Mouse (Mus musculus) CH12.LX (cell line): ENCODE results near the gene Slc43a1. TPM values are rescaled to one million over a fixed set of nuclear protein-coding genes. Genes with fewer than 3 reads are reported as not detected.

Experiments used
- DNase-seq: peaks from one replicate; pipeline ENCODE4 v3.0.0-alpha.2; 2013; ENCODE audit errors: extremely low read depth
- H3K27ac ChIP-seq: 2 replicates; pipeline ENCODE4 v1.5.1; 2012; ENCODE audit warnings: low read depth, mild to moderate bottlenecking, control low read depth, moderate library complexity; ENCODE audit not compliant: insufficient read depth
- H3K27me3 ChIP-seq: replicated peaks from 2 replicates; pipeline ENCODE3; 2012; ENCODE audit warnings: inconsistent platforms
- H3K36me3 ChIP-seq, 2 experiments: replicated peaks in 1 of 2; 2 replicates each; pipeline versions ENCODE3 to v1.6.1; 2012; ENCODE audit warnings: inconsistent platforms in 1 of 2, low read length in 1 of 2, mild to moderate bottlenecking in 1 of 2, mixed read lengths in 1 of 2, moderate library complexity in 1 of 2; ENCODE audit not compliant: control insufficient read depth in 1 of 2, insufficient read depth in 1 of 2
- H3K4me1 ChIP-seq, 2 experiments: 2 replicates each; pipeline ENCODE4 v1.6.1; 2012; ENCODE audit warnings: inconsistent platforms in 1 of 2, moderate library complexity in 1 of 2; ENCODE audit not compliant: insufficient read depth in 2 of 2, control insufficient read depth in 1 of 2
- H3K4me2 ChIP-seq: 2 replicates; pipeline ENCODE4 v1.6.1; 2012; ENCODE audit warnings: low read depth, mild to moderate bottlenecking, control low read depth; ENCODE audit not compliant: poor library complexity, insufficient read depth, severe bottlenecking
- H3K4me3 ChIP-seq, 3 experiments: fragments of 150-350 bp in 1 of 3; sonication (generic) in 1 of 3; replicated peaks in 1 of 3; 2 replicates each; pipeline versions ENCODE3 to v1.5.1; 2011 to 2012; ENCODE audit warnings: low read depth in 2 of 3, low read length in 2 of 3, mild to moderate bottlenecking in 2 of 3, moderate library complexity in 2 of 3, control low read depth in 1 of 3, improper control_type of control experiment in 1 of 3, inconsistent platforms in 1 of 3, mixed read lengths in 1 of 3; ENCODE audit not compliant: poor library complexity in 1 of 3
- H3K79me2 ChIP-seq: replicated peaks from 2 replicates; pipeline ENCODE4 v1.6.1; 2012; ENCODE audit warnings: mild to moderate bottlenecking, moderate library complexity; ENCODE audit not compliant: control insufficient read depth, poor library complexity, insufficient read depth, severe bottlenecking; ENCODE audit errors: extremely low read depth
- H3K9ac ChIP-seq: 2 replicates; pipeline ENCODE4 v1.6.1; 2012; ENCODE audit warnings: low read depth, mild to moderate bottlenecking, control low read depth, moderate library complexity; ENCODE audit not compliant: insufficient read depth
- H3K9me3 ChIP-seq: replicated peaks from 2 replicates; pipeline ENCODE3; 2012; ENCODE audit warnings: low read length, inconsistent platforms, mixed read lengths
- CHD1 ChIP-seq: IDR thresholded peaks from 2 replicates; pipeline ENCODE4 v1.6.1; 2012; ENCODE audit warnings: low read depth, low read length, improper control_type of control experiment, inconsistent platforms
- CHD2 ChIP-seq: IDR thresholded peaks from 2 replicates; pipeline ENCODE4 v1.6.1; 2011; ENCODE audit warnings: low read length, improper control_type of control experiment
- CTCF ChIP-seq, 2 experiments: IDR thresholded peaks in 1 of 2; conservative IDR thresholded peaks in 1 of 2; 2 replicates each; pipeline ENCODE4 v1.5.1; 2011 to 2012; ENCODE audit warnings: low read depth in 2 of 2, low read length in 2 of 2, improper control_type of control experiment in 1 of 2, inconsistent platforms in 1 of 2, mild to moderate bottlenecking in 1 of 2, moderate library complexity in 1 of 2
- ELF1 ChIP-seq: IDR thresholded peaks from 2 replicates; pipeline ENCODE4 v1.6.1; 2014; ENCODE audit warnings: low read depth, mild to moderate bottlenecking, inconsistent platforms, low read length, improper control_type of control experiment
- ETS1 ChIP-seq: conservative IDR thresholded peaks from 2 replicates; pipeline ENCODE4 v1.6.1; 2012; ENCODE audit warnings: low read depth, mild to moderate bottlenecking, inconsistent platforms, low read length, improper control_type of control experiment, moderate library complexity
- JUN ChIP-seq: IDR thresholded peaks from 2 replicates; pipeline ENCODE4 v1.6.1; 2011; ENCODE audit warnings: low read depth, mild to moderate bottlenecking, low read length, improper control_type of control experiment, moderate library complexity; ENCODE audit not compliant: insufficient read depth
- MAFK ChIP-seq: IDR thresholded peaks from 2 replicates; pipeline ENCODE4 v1.6.1; 2011; ENCODE audit warnings: low read length, improper control_type of control experiment; ENCODE audit not compliant: insufficient replicate concordance
- NELFE ChIP-seq: IDR thresholded peaks from 2 replicates; pipeline ENCODE4 v1.6.1; 2011; ENCODE audit warnings: low read depth, low read length, improper control_type of control experiment
- PAX5 ChIP-seq: IDR thresholded peaks from 2 replicates; pipeline ENCODE4 v1.6.1; 2012; ENCODE audit warnings: low read length, inconsistent platforms, mixed read lengths
- POLR2A ChIP-seq: IDR thresholded peaks from 2 replicates; pipeline ENCODE4 v1.6.1; 2011; ENCODE audit warnings: low read depth, mild to moderate bottlenecking, improper control_type of control experiment, low read length
- RAD21 ChIP-seq: IDR thresholded peaks from 2 replicates; pipeline ENCODE4 v1.6.1; 2011; ENCODE audit warnings: low read depth, mild to moderate bottlenecking, low read length, improper control_type of control experiment, moderate library complexity
- SIN3A ChIP-seq: IDR thresholded peaks from 2 replicates; pipeline ENCODE4 v1.6.1; 2012; ENCODE audit warnings: low read length, improper control_type of control experiment, inconsistent platforms
- SMC3 ChIP-seq: IDR thresholded peaks from 2 replicates; pipeline ENCODE4 v1.6.1; 2011; ENCODE audit warnings: low read depth, low read length, improper control_type of control experiment
- USF1 ChIP-seq: IDR thresholded peaks from 2 replicates; pipeline ENCODE4 v1.6.1; 2014; ENCODE audit warnings: low read depth, mild to moderate bottlenecking, inconsistent platforms, low read length, improper control_type of control experiment
- ZC3H11A ChIP-seq: IDR thresholded peaks from 2 replicates; pipeline ENCODE4 v1.6.1; 2012; ENCODE audit warnings: low read depth, mild to moderate bottlenecking, inconsistent platforms, low read length, improper control_type of control experiment
- ZMIZ1 ChIP-seq: IDR thresholded peaks from 2 replicates; pipeline ENCODE4 v1.6.1; 2012; ENCODE audit warnings: low read depth, mild to moderate bottlenecking, inconsistent platforms, low read length, improper control_type of control experiment
- ZNF384 ChIP-seq: IDR thresholded peaks from 2 replicates; pipeline ENCODE4 v1.6.1; 2012; ENCODE audit warnings: low read depth, low read length, improper control_type of control experiment, inconsistent platforms
- dilution Hi-C: fragments of 300-500 bp; cut with MboI; formaldehyde crosslinking; loops from 2 replicates; pipeline ENCODE4 v1.14.3; 2020; ENCODE audit warnings: low sequenced_read_pairs; ENCODE audit not compliant: extremely low pct_unique_long_range_greater_than_20kb, extremely low pct_ligation_motif_present
- in situ Hi-C: fragments of 300-500 bp; cut with MboI; formaldehyde crosslinking; loops from 3 replicates; pipeline ENCODE4 v1.14.3; 2019; ENCODE audit warnings: low sequenced_read_pairs, low pct_ligation_motif_present, low pct_unique_long_range_greater_than_20kb, mixed read lengths
- polyA plus RNA-seq: library from polyadenylated mRNA; unstranded; fragments of >175 nt; gene quantifications from 2 replicates; pipeline ENCODE4 v1.2.1, GENCODE M21; 2012; ENCODE audit warnings: low read depth; ENCODE audit not compliant: insufficient read length
- total RNA-seq, 2 experiments: library from RNA; depleted of rRNA; stranded (reverse); fragments of 300-350 nt in 1 of 2; fragments of >200 nt in 1 of 2; gene quantifications; 2 replicates each; pipeline ENCODE4 v1.2.3; 2012 to 2014

The Slc43a1 gene
- total and polyA plus RNA-seq, 3 experiments: 0.19 to 5.0 (median 0.30) TPM

DNA sequence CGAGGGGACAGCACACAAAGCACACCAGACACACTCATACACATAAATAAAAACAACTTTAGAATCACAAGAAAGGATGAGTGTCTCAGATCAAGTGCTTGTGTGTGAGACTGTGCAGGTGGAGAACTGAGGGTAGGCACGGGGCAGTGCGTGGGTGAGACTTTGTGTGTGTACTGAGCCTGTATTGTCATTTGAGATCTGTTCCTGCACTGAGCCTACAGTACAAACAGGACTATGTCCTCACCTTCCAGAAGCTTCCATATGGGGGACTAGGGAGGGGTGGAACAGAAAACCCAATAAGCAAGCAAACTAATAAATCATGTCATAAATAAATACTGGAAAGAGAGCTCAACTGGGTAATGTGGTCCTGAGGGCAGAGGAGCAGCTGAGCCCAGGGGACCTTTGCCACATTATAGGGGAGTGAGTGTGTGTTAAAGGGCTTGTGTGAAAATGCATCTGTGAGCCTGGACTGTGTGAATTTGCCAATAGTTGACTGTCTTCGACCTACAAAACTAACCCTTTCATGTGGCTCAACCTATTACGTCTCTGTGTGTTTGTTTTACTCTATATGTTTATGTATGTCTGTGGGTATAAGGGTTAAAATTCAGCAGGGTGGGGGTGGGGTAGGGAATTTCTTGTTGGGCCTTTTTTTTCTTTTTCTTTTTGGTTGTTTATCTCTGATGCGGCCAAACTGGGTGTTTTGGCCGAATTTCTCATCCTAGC is 11.9 kb downstream of the Slc43a1 start:
- H3K4me2 ChIP-seq: no peak overlapping the region
- H3K36me3 ChIP-seq: no peaks in the 10 kb centered on the region
- in situ Hi-C loops: no loop called here

DNA sequence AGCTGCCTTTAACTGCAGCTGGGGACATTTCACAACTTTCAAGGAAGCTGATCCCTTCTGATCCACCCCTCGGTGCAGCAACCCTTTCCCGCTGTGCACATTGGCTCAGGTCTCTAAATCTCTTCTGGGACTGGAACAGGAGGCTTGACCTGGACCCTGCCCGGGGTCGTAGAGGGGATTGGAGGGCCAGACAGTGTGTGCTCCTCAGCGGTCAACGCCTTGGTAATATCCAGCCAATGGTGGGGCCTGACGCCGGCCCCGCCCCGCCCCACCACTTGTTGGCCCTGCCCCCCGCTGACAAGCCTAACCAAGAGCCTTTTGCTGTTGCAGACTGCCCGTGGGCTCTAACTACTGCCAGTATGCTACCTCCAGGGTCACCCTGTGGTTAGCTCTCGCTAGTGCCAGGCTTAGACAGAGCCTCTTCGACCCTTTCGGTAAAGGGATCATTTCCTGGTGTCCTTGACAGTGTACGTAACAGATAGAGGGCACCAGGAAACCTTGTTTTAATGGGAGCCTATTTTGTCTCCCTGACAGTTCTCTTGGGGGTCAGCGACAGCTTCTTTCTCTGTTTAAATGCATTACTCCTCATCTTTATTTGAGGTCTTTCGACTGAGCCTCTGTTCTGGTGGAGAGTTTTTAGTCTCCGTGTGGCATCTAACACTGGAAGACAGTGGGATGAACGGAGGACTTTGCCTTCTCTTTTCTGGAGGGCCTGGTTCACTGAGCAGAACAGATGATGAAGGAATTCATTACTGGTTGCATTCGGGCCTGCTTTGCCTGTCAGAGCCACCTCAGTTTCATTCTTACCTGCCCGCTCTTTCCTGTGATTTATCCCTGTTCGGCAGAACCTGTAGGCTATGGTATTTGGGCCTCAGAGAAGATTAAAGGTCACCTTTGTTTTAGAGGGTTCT is 12.7 kb downstream of the Slc43a1 start:
- H3K9me3 ChIP-seq: no peaks in the 10 kb centered on the region
- TF ChIP-seq ZMIZ1 (no peak), NELFE (no peak), ETS1 (no peak), ELF1 (no peak), USF1 (no peak)
- DNase-seq: no peak
- no peak overlapping the region for H3K4me3 ChIP-seq
- H3K79me2 ChIP-seq: no peaks in the 10 kb centered on the region
- H3K9ac ChIP-seq: no peak overlapping the region
- no peak overlapping the region for H3K27ac ChIP-seq
- in situ Hi-C loops: no loop called here
- H3K36me3 ChIP-seq: no peaks in the 10 kb centered on the region
- no peaks in the 10 kb centered on the region for H3K27me3 ChIP-seq
- H3K4me1 ChIP-seq: peaks cover 0 to 14% of the 10 kb centered on the region in 2 experiments; a peak in 2 of 4 replicates
- dilution Hi-C loops: no loop called here
- H3K4me2 ChIP-seq: no peak overlapping the region

More for the DNA sequence above, 11.9 kb downstream of the Slc43a1 start:
- dilution Hi-C loops: no loop called here
- Histone ChIP-seq H3K4me3 (no peak overlapping the region), H3K27ac (no peak overlapping the region), H3K79me2 (no peaks in the 10 kb centered on the region), H3K27me3 (no peaks in the 10 kb centered on the region), H3K4me1 (peaks cover 0 to 14% of the 10 kb centered on the region in 2 experiments; a peak in 2 of 4 replicates), H3K9me3 (no peaks in the 10 kb centered on the region), H3K9ac (no peak overlapping the region)
- no peak for TF ChIP-seq CTCF (conservative IDR thresholded peaks at IDR 0.05 in 1 of 2, IDR thresholded peaks at IDR 0.05 in 1 of 2; ENCODE audit: low read depth in 2 of 2, low read length in 2 of 2)
- TF ChIP-seq ZNF384: no peak
- TF ChIP-seq CHD1: no peak
- TF ChIP-seq JUN: no peak
- no peak for TF ChIP-seq ELF1
- no peak for TF ChIP-seq PAX5
- DNase-seq: no peak

DNA sequence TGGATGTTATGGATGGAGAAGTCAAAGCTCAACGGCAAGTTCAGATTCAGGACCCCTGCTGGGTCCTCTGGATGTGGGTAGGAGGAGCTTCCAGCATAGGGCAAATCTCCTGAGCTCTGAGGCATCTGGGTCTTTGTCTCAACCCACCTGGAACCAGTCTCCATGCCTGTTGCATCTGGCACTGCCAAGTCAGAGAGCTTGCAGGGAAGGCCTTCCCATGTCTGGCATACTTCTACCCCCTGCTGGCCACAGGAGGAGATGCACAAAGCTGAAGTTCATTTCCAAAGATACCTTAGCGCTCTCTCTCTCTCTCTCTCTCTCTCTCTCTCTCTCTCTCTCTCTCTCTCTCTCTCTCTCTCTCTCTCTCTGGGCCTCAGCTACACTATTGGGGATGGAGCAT is 17.1 kb downstream of the Slc43a1 start:
- in situ Hi-C loops (no loop called here), dilution Hi-C loops (no loop called here)
- Histone ChIP-seq H3K9me3 (no peaks in the 10 kb centered on the region), H3K4me3 (no peak overlapping the region), H3K79me2 (no peaks in the 10 kb centered on the region), H3K27ac (no peak overlapping the region), H3K36me3 (no peaks in the 10 kb centered on the region), H3K27me3 (peaks cover 13% of the 10 kb centered on the region), H3K4me1 (peaks cover 0 to 14% of the 10 kb centered on the region in 2 experiments; a peak in 2 of 4 replicates), H3K4me2 (no peak overlapping the region), H3K9ac (no peak overlapping the region)
- peak; percentile 80 for TF ChIP-seq RAD21
- TF ChIP-seq POLR2A: no peak
- peak; percentile 91 for TF ChIP-seq SMC3
- TF ChIP-seq CHD2: no peak
- peak; percentile 71 to 88 for TF ChIP-seq CTCF (conservative IDR thresholded peaks at IDR 0.05 in 1 of 2, IDR thresholded peaks at IDR 0.05 in 1 of 2; ENCODE audit: low read depth in 2 of 2, low read length in 2 of 2)
- TF ChIP-seq ZC3H11A: peak; percentile 65
- no peak for TF ChIP-seq SIN3A
- TF ChIP-seq MAFK: no peak
- peak; percentile 50 for DNase-seq
